Comparison of ENCODE assay signal across 13 mouse cellular contexts in genomic region chr9:75666612-75667011, GRCm38 (mm10). TPM values are rescaled to one million over a fixed set of nuclear protein-coding genes. Genes with fewer than 3 reads are reported as not detected.
A peak's percentile ranks its signal among the peaks of the same experiment; 100 is the strongest.
DNase-seq lines count a peak whose midpoint lies in the region; ATAC-seq and TF ChIP-seq lines count a peak whose summit lies in the region.
"Had no signal": no experiment of that assay in that cellular context is flagged by ENCODE, and none has a peak within 500 bp of the region (broad histone marks: within the 10 kb centered on the region; RNA-seq: fewer than 3 reads in every experiment).

No protein-coding gene starts in this region.

- no peak overlapping the region for H3K9ac ChIP-seq in heart, embryonic 11.5 days (ENCODE audit: low read depth, low read length)
- H3K9ac ChIP-seq in stomach, embryonic 15.5 days: no peak overlapping the region
- no peak overlapping the region for H3K9ac ChIP-seq in stomach, postnatal 0 days (ENCODE audit: low read length)
- H3K9ac ChIP-seq: hindbrain, embryonic 13.5 days; kidney, embryonic 15.5 days had no signal

- no peaks in the 10 kb centered on the region for H3K4me1 ChIP-seq in heart, embryonic 11.5 days (ENCODE audit: control insufficient read depth, insufficient read depth, low read length)
- H3K4me1 ChIP-seq in heart, embryonic 10.5 days: no peaks in the 10 kb centered on the region
- no peaks in the 10 kb centered on the region for H3K4me1 ChIP-seq in stomach, embryonic 15.5 days
- H3K4me1 ChIP-seq in stomach, postnatal 0 days (replicated peaks; ENCODE audit: control insufficient read depth, insufficient read depth): no peaks in the 10 kb centered on the region
- H3K4me1 ChIP-seq: hindbrain, embryonic 13.5 days; kidney, embryonic 15.5 days had no signal

- no peaks in the 10 kb centered on the region for H3K9me3 ChIP-seq in heart, embryonic 11.5 days (replicated peaks; ENCODE audit: control insufficient read depth, low read length)
- no peaks in the 10 kb centered on the region for H3K9me3 ChIP-seq in heart, embryonic 10.5 days
- no peaks in the 10 kb centered on the region for H3K9me3 ChIP-seq in stomach, embryonic 15.5 days
- no peaks in the 10 kb centered on the region for H3K9me3 ChIP-seq in stomach, postnatal 0 days (ENCODE audit: control insufficient read depth, low read length)
- H3K9me3 ChIP-seq: hindbrain, embryonic 13.5 days; kidney, embryonic 15.5 days had no signal

- H3K36me3 ChIP-seq in heart, embryonic 11.5 days (ENCODE audit: control insufficient read depth, insufficient read depth, low read length): no peaks in the 10 kb centered on the region
- no peaks in the 10 kb centered on the region for H3K36me3 ChIP-seq in heart, embryonic 10.5 days
- no peaks in the 10 kb centered on the region for H3K36me3 ChIP-seq in stomach, embryonic 15.5 days
- no peaks in the 10 kb centered on the region for H3K36me3 ChIP-seq in stomach, postnatal 0 days (ENCODE audit: control insufficient read depth, insufficient read depth, low read length)
- H3K36me3 ChIP-seq: kidney, embryonic 15.5 days had no signal

- 50% methylated on average over 5 of the region's 5 CpGs for WGBS in heart, embryonic 11.5 days (ENCODE audit: insufficient replicate concordance)
- WGBS in heart, embryonic 10.5 days: 59% methylated on average over 5 of the region's 5 CpGs
- WGBS in stomach, embryonic 15.5 days: 65% methylated on average over 5 of the region's 5 CpGs
- WGBS in stomach, postnatal 0 days: 53% methylated on average over 5 of the region's 5 CpGs

- ATAC-seq in heart, embryonic 11.5 days (replicated peaks; ENCODE audit: insufficient number of reproducible peaks, low FRiP score, low TSS enrichment): 0 out of 2 replicates have a peak, but pooled peaks have one; percentile 39
- ATAC-seq in stomach, embryonic 15.5 days (ENCODE audit: insufficient read depth, low FRiP score, low read depth): no peak
- no peak for ATAC-seq in stomach, postnatal 0 days (ENCODE audit: low FRiP score, low TSS enrichment)

- no peaks in the 10 kb centered on the region for H3K27me3 ChIP-seq in heart, embryonic 11.5 days (ENCODE audit: control insufficient read depth, insufficient read depth, low read length)
- H3K27me3 ChIP-seq in heart, embryonic 10.5 days (ENCODE audit: insufficient read depth, poor library complexity, severe bottlenecking): no peaks in the 10 kb centered on the region
- H3K27me3 ChIP-seq in stomach, embryonic 15.5 days (replicated peaks): no peaks in the 10 kb centered on the region
- no peaks in the 10 kb centered on the region for H3K27me3 ChIP-seq in stomach, postnatal 0 days (ENCODE audit: control insufficient read depth, insufficient read depth, low read length)
- H3K27me3 ChIP-seq: hindbrain, embryonic 13.5 days; kidney, embryonic 15.5 days had no signal

- no peak overlapping the region for H3K4me2 ChIP-seq in heart, embryonic 11.5 days
- H3K4me2 ChIP-seq in stomach, embryonic 15.5 days: no peak overlapping the region
- no peak overlapping the region for H3K4me2 ChIP-seq in stomach, postnatal 0 days (replicated peaks; ENCODE audit: low read depth)
- H3K4me2 ChIP-seq: hindbrain, embryonic 13.5 days; kidney, embryonic 15.5 days had no signal

- TF ChIP-seq CTCF in stomach, postnatal 0 days (IDR thresholded peaks at IDR 0.05; ENCODE audit: low read depth): no peak

- DNase-seq in heart, embryonic 10.5 days (ENCODE audit: low spot score): no peak
- no peak for DNase-seq in stomach, postnatal 0 days (ENCODE audit: low spot score)
- DNase-seq in cerebellum, adult 9-11 months: peak; percentile 80
- DNase-seq in urinary bladder, postnatal 25 days (ENCODE audit: low spot score): no peak
- no peak for DNase-seq in spleen, postnatal 10 days (ENCODE audit: low spot score in 2 of 2)
- DNase-seq in gastrocnemius, postnatal 36 days: no peak
- DNase-seq: thymus, postnatal 36 days had no signal

- H3K4me3 ChIP-seq in heart, embryonic 11.5 days (ENCODE audit: low read depth, low read length): no peak overlapping the region
- no peak overlapping the region for H3K4me3 ChIP-seq in heart, embryonic 10.5 days
- no peak overlapping the region for H3K4me3 ChIP-seq in stomach, embryonic 15.5 days (replicated peaks)
- no peak overlapping the region for H3K4me3 ChIP-seq in stomach, postnatal 0 days (ENCODE audit: low read depth, low read length)
- H3K4me3 ChIP-seq: hindbrain, embryonic 13.5 days; kidney, embryonic 15.5 days had no signal

- intact Hi-C loops in gastrocnemius, postnatal 36 days (cut with DNase I): no loop called here

- H3K27ac ChIP-seq in heart, embryonic 11.5 days (ENCODE audit: low read depth, low read length): 0 out of 2 replicates have a peak overlapping the region, but pooled peaks have one; percentile 10
- H3K27ac ChIP-seq in heart, embryonic 10.5 days: no peak overlapping the region
- H3K27ac ChIP-seq in stomach, embryonic 15.5 days: 0 out of 2 replicates have a peak overlapping the region, but pooled peaks have one; percentile 16
- no peak overlapping the region for H3K27ac ChIP-seq in stomach, postnatal 0 days (replicated peaks)
- H3K27ac ChIP-seq: hindbrain, embryonic 13.5 days; kidney, embryonic 15.5 days had no signal

- TF ChIP-seq EP300 in stomach, postnatal 0 days (optimal IDR thresholded peaks at IDR 0.05): no peak

RNA-seq across cellular contexts. Expression of gene Scg3, which starts 17.2 kb away (rescaled TPM):
- polyA plus RNA-seq in heart, embryonic 11.5 days (2014; fragmentation: Nextera tagmentation; extraction: Ambion mirVana): 0.30 and 0.33 TPM in 2 replicates
- polyA plus RNA-seq in heart, embryonic 10.5 days (2016; fragmentation: Nextera tagmentation; extraction: Ambion mirVana): 0.12 and 0.57 TPM in 2 replicates
- 9.7 and 11.3 TPM in 2 replicates for polyA plus RNA-seq in stomach, embryonic 15.5 days (2015; fragmentation: Nextera tagmentation; extraction: Ambion mirVana)
- polyA plus RNA-seq in stomach, postnatal 0 days (2015; fragmentation: Nextera tagmentation; extraction: Ambion mirVana): 5.1 and 5.6 TPM in 2 replicates
- total RNA-seq in gastrocnemius, postnatal 36 days (2021): 1 to 10 TPM; 1.3 TPM
- total RNA-seq: liver, adult 2 months; megakaryocyte progenitor cell, adult 5-6 weeks had no signal
- polyA plus RNA-seq: liver, adult 2 months had no signal

RNA-seq across cellular contexts. Expression of gene Lysmd2, which starts 41.1 kb away (rescaled TPM):
- 16.3 and 18.4 TPM in 2 replicates for polyA plus RNA-seq in heart, embryonic 11.5 days (2014; fragmentation: Nextera tagmentation; extraction: Ambion mirVana)
- 14.3 and 14.9 TPM in 2 replicates for polyA plus RNA-seq in heart, embryonic 10.5 days (2016; fragmentation: Nextera tagmentation; extraction: Ambion mirVana)
- 28.3 and 29.1 TPM in 2 replicates for polyA plus RNA-seq in stomach, embryonic 15.5 days (2015; fragmentation: Nextera tagmentation; extraction: Ambion mirVana)
- 30.3 and 32.2 TPM in 2 replicates for polyA plus RNA-seq in stomach, postnatal 0 days (2015; fragmentation: Nextera tagmentation; extraction: Ambion mirVana)
- total RNA-seq in gastrocnemius, postnatal 36 days (2021): 1 to 10 TPM; 5.3 to 5.8 TPM

RNA-seq across cellular contexts. Expression of gene Tmod2, which starts 55.5 kb away (rescaled TPM):
- 5.9 and 6.1 TPM in 2 replicates for polyA plus RNA-seq in heart, embryonic 11.5 days (2014; fragmentation: Nextera tagmentation; extraction: Ambion mirVana)
- polyA plus RNA-seq in heart, embryonic 10.5 days (2016; fragmentation: Nextera tagmentation; extraction: Ambion mirVana): 6.0 and 8.9 TPM in 2 replicates
- polyA plus RNA-seq in stomach, embryonic 15.5 days (2015; fragmentation: Nextera tagmentation; extraction: Ambion mirVana): 18.1 and 19.9 TPM in 2 replicates
- polyA plus RNA-seq in stomach, postnatal 0 days (2015; fragmentation: Nextera tagmentation; extraction: Ambion mirVana): 11.3 and 11.9 TPM in 2 replicates
- 1 to 10 TPM; 5.0 to 5.4 TPM for total RNA-seq in gastrocnemius, postnatal 36 days (2021)
- polyA plus RNA-seq: liver, adult 2 months had no signal

Comparison
In these comparisons a context has a peak if more than half of its experiments do, and no peak if none do; other contexts are left out.
1. H3K27ac ChIP-seq: peak in heart, embryonic 11.5 days (single experiment) and stomach, embryonic 15.5 days (single experiment); none in heart, embryonic 10.5 days (single experiment) and stomach, postnatal 0 days (single experiment).